Mouse (Mus musculus): ENCODE measurements around the gene Hist1h2af. TPM values are rescaled to one million over a fixed set of nuclear protein-coding genes. Genes with fewer than 3 reads are reported as not detected.
"Not testable (repeated sequence)": the region's sequence is repeated elsewhere in the genome, so short reads cannot be mapped to it uniquely, and the experiment has no call there.

Gene Hist1h2af
- polyA plus RNA-seq, 1 experiment from 2014 or later: 3.1 TPM

- Histone ChIP-seq H3K36me3 (ENCODE audit: control insufficient read depth, insufficient read depth, low read length) (no peaks in the 10 kb centered on the region), H3K9me3 (replicated peaks; ENCODE audit: control insufficient read depth, low read length) (no peaks in the 10 kb centered on the region), H3K27me3 (ENCODE audit: control insufficient read depth, insufficient read depth, low read length) (no peaks in the 10 kb centered on the region), H3K4me1 (ENCODE audit: control insufficient read depth, insufficient read depth, low read length) (0 out of 2 replicates have a peak, but pooled peaks cover 5% of the 10 kb centered on the region), H3K27ac (ENCODE audit: low read length) (peak overlapping the region; percentile 91), H3K9ac (ENCODE audit: low read length) (peak overlapping the region; percentile 68), H3K4me3 (replicated peaks; ENCODE audit: low read length) (peak overlapping the region; percentile 50), H3K4me2 (ENCODE audit: low read depth, low read length) (peak overlapping the region; percentile 50)
- WGBS: 6% methylated on average over 3 of the region's 3 CpGs
- no peak for ATAC-seq (ENCODE audit: insufficient read depth, low FRiP score)
Observed at GRCm38 (mm10) chr13:23550761-23551145, 17.0 kb downstream of the Hist1h2af start.

- Histone ChIP-seq H3K9ac (ENCODE audit: low read length) (peak within 1 kb of the TSS; percentile 68), H3K4me2 (ENCODE audit: low read depth, low read length) (peak within 1 kb of the TSS; percentile 50), H3K4me3 (replicated peaks; ENCODE audit: low read length) (peak within 1 kb of the TSS; percentile 50), H3K27ac (ENCODE audit: low read length) (peak within 1 kb of the TSS; percentile 91)
- ATAC-seq (ENCODE audit: insufficient read depth, low FRiP score): peak; percentile 86
- 0% methylated on average over 46 of the region's 47 CpGs for WGBS
- H3K27me3 ChIP-seq (ENCODE audit: control insufficient read depth, insufficient read depth, low read length); H3K36me3 ChIP-seq (ENCODE audit: control insufficient read depth, insufficient read depth, low read length); H3K9me3 ChIP-seq (replicated peaks; ENCODE audit: control insufficient read depth, low read length); H3K4me1 ChIP-seq (ENCODE audit: control insufficient read depth, insufficient read depth, low read length): not testable (repeated sequence)
Observed at GRCm38 (mm10) chr13:23551146-23551834, 17.6 kb downstream of the Hist1h2af start, which contains the start of gene Hist1h4f. Gene Hist1h4f (minus strand): TSS chr13:23551648.

GRCm38 (mm10) chr13:23551931-23552914 is 18.5 kb downstream of the Hist1h2af start:
- peak overlapping the region; percentile 50 for H3K4me2 ChIP-seq (ENCODE audit: low read depth, low read length)
- peak overlapping the region; percentile 50 for H3K4me3 ChIP-seq (replicated peaks; ENCODE audit: low read length)
- H3K4me1 ChIP-seq (ENCODE audit: control insufficient read depth, insufficient read depth, low read length): peaks cover 4% of the 10 kb centered on the region; the same call in 1 of the 2 replicates
- no peak for ATAC-seq (ENCODE audit: insufficient read depth, low FRiP score)
- no peaks in the 10 kb centered on the region for H3K9me3 ChIP-seq (replicated peaks; ENCODE audit: control insufficient read depth, low read length)
- H3K9ac ChIP-seq (ENCODE audit: low read length): peak overlapping the region; percentile 48
- no peaks in the 10 kb centered on the region for H3K27me3 ChIP-seq (ENCODE audit: control insufficient read depth, insufficient read depth, low read length)
- H3K27ac ChIP-seq (ENCODE audit: low read length): peak overlapping the region; percentile 91
- no peaks in the 10 kb centered on the region for H3K36me3 ChIP-seq (ENCODE audit: control insufficient read depth, insufficient read depth, low read length)
- WGBS: 40% methylated on average over 8 of the region's 8 CpGs

- no peaks in the 10 kb centered on the region for H3K9me3 ChIP-seq (replicated peaks; ENCODE audit: control insufficient read depth, low read length)
- no peak for ATAC-seq (ENCODE audit: insufficient read depth, low FRiP score)
- H3K4me3 ChIP-seq (replicated peaks; ENCODE audit: low read length): 0 out of 2 replicates have a peak within 1 kb of the TSS, but pooled peaks have one; percentile 3
- peak within 1 kb of the TSS; percentile 50 for H3K4me2 ChIP-seq (ENCODE audit: low read depth, low read length)
- peak within 1 kb of the TSS; percentile 98 for H3K27ac ChIP-seq (ENCODE audit: low read length)
- H3K4me1 ChIP-seq (ENCODE audit: control insufficient read depth, insufficient read depth, low read length): peaks cover 4% of the 10 kb centered on the region; the same call in 1 of the 2 replicates
- H3K27me3 ChIP-seq (ENCODE audit: control insufficient read depth, insufficient read depth, low read length): no peaks in the 10 kb centered on the region
- H3K36me3 ChIP-seq (ENCODE audit: control insufficient read depth, insufficient read depth, low read length): no peaks in the 10 kb centered on the region
- peak within 1 kb of the TSS; percentile 48 for H3K9ac ChIP-seq (ENCODE audit: low read length)
Observed at GRCm38 (mm10) chr13:23552962-23553361, 19.3 kb downstream of the Hist1h2af start, which contains the start of gene Hist1h1d. Gene Hist1h1d (plus strand): TSS chr13:23553262.

GRCm38 (mm10) chr13:23554393-23554792 is 20.7 kb downstream of the Hist1h2af start:
- H3K9ac ChIP-seq (ENCODE audit: low read length): peak overlapping the region; percentile 85
- no peaks in the 10 kb centered on the region for H3K9me3 ChIP-seq (replicated peaks; ENCODE audit: control insufficient read depth, low read length)
- peak overlapping the region; percentile 98 for H3K27ac ChIP-seq (ENCODE audit: low read length)
- 18% methylated on average over 9 of the region's 9 CpGs for WGBS
- H3K4me1 ChIP-seq (ENCODE audit: control insufficient read depth, insufficient read depth, low read length): peaks cover 4% of the 10 kb centered on the region; the same call in 1 of the 2 replicates
- no peak for ATAC-seq (ENCODE audit: insufficient read depth, low FRiP score)
- H3K4me2 ChIP-seq (ENCODE audit: low read depth, low read length): peak overlapping the region; percentile 94
- H3K36me3 ChIP-seq (ENCODE audit: control insufficient read depth, insufficient read depth, low read length): no peaks in the 10 kb centered on the region
- H3K27me3 ChIP-seq (ENCODE audit: control insufficient read depth, insufficient read depth, low read length): no peaks in the 10 kb centered on the region
- H3K4me3 ChIP-seq (replicated peaks; ENCODE audit: low read length): peak overlapping the region; percentile 67

GRCm38 (mm10) chr13:23554925-23555838 is 21.5 kb downstream of the Hist1h2af start:
- peaks cover 4% of the 10 kb centered on the region; the same call in 1 of the 2 replicates for H3K4me1 ChIP-seq (ENCODE audit: control insufficient read depth, insufficient read depth, low read length)
- ATAC-seq (ENCODE audit: insufficient read depth, low FRiP score): peak; percentile 90
- H3K27ac ChIP-seq (ENCODE audit: low read length): peak overlapping the region; percentile 98
- H3K4me3 ChIP-seq (replicated peaks; ENCODE audit: low read length): peak overlapping the region; percentile 67
- under 1% methylated on average over 51 of the region's 54 CpGs for WGBS
- H3K36me3 ChIP-seq (ENCODE audit: control insufficient read depth, insufficient read depth, low read length): no peaks in the 10 kb centered on the region
- peak overlapping the region; percentile 85 for H3K9ac ChIP-seq (ENCODE audit: low read length)
- no peaks in the 10 kb centered on the region for H3K9me3 ChIP-seq (replicated peaks; ENCODE audit: control insufficient read depth, low read length)
- peak overlapping the region; percentile 94 for H3K4me2 ChIP-seq (ENCODE audit: low read depth, low read length)
- no peaks in the 10 kb centered on the region for H3K27me3 ChIP-seq (ENCODE audit: control insufficient read depth, insufficient read depth, low read length)

- H3K9me3 ChIP-seq (replicated peaks; ENCODE audit: control insufficient read depth, low read length): no peaks in the 10 kb centered on the region
- peak overlapping the region; percentile 98 for H3K27ac ChIP-seq (ENCODE audit: low read length)
- peak overlapping the region; percentile 94 for H3K4me2 ChIP-seq (ENCODE audit: low read depth, low read length)
- H3K4me3 ChIP-seq (replicated peaks; ENCODE audit: low read length): peak overlapping the region; percentile 67
- peak overlapping the region; percentile 85 for H3K9ac ChIP-seq (ENCODE audit: low read length)
- H3K36me3 ChIP-seq (ENCODE audit: control insufficient read depth, insufficient read depth, low read length): no peaks in the 10 kb centered on the region
- WGBS: under 1% methylated on average over 18 of the region's 18 CpGs
- H3K27me3 ChIP-seq (ENCODE audit: control insufficient read depth, insufficient read depth, low read length): no peaks in the 10 kb centered on the region
- no peaks in the 10 kb centered on the region; the same call in 1 of the 2 replicates for H3K4me1 ChIP-seq (ENCODE audit: control insufficient read depth, insufficient read depth, low read length)
- ATAC-seq (ENCODE audit: insufficient read depth, low FRiP score): peak; percentile 78
Observed at GRCm38 (mm10) chr13:23555839-23556416, 22.2 kb downstream of the Hist1h2af start.

GRCm38 (mm10) chr13:23556906-23557305 is 23.2 kb downstream of the Hist1h2af start:
- WGBS: 57% methylated on average over 3 of the region's 3 CpGs
- H3K27ac ChIP-seq (ENCODE audit: low read length): 0 out of 2 replicates have a peak overlapping the region, but pooled peaks have one; percentile 64
- H3K4me3 ChIP-seq (replicated peaks; ENCODE audit: low read length): no peak overlapping the region
- no peak for ATAC-seq (ENCODE audit: insufficient read depth, low FRiP score)
- H3K27me3 ChIP-seq (ENCODE audit: control insufficient read depth, insufficient read depth, low read length): no peaks in the 10 kb centered on the region
- no peak overlapping the region for H3K9ac ChIP-seq (ENCODE audit: low read length)
- no peaks in the 10 kb centered on the region for H3K9me3 ChIP-seq (replicated peaks; ENCODE audit: control insufficient read depth, low read length)
- H3K4me2 ChIP-seq (ENCODE audit: low read depth, low read length): peak overlapping the region; percentile 37
- no peaks in the 10 kb centered on the region for H3K36me3 ChIP-seq (ENCODE audit: control insufficient read depth, insufficient read depth, low read length)
- no peaks in the 10 kb centered on the region; the same call in 1 of the 2 replicates for H3K4me1 ChIP-seq (ENCODE audit: control insufficient read depth, insufficient read depth, low read length)
